Mouse (Mus musculus): ENCODE results near the gene Pgrmc1.

DNA sequence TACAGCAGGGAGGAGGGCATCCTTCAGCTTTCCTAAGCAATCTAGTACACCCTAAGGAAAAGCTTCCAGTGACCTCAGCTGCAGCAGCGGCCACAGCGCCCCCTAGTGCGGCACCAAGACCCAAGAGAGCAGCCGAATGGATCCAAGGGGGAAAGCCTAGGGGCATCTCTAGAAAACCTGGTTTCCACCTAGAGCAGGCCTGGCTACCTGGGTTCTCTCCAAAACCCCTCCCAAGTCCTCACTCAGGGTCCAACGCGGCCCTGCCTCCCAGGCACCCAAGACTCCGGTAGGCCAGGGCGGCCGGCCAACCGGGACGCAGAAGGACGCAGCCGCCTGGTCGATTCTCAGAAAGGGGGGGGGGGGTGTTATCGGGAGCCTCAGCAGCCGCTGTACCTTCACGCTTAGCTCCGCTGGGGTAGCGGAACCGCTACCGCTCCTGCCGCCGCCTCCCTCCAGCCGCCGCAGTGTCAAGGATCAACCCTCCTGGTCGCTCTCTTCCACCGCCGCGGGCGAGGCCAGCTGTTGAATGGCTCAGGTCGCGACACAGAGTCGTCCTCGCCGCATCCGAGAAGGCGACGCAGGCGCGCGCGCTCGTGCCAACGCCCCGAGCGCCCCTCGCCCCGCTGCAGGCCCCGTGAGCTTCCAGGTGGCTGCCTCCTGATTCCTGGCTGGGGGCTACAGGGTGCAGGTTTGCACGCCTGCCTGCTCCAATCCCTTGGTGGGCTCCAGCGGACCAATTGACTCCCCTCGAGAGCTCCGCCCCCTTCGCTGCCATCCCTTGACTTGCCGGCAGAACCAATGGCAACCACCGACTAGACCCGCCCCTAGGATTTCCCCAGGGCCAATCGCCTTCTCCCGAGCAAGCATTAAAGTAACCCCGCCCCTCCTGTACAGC lies 46.9 kb downstream of the Pgrmc1 start, which contains the start of gene Akap17b:
- TF ChIP-seq CTCF (IDR thresholded peaks at IDR 0.05; ENCODE audit: insufficient read depth, low read depth, low read length) (peak; percentile 70), POLR2A (IDR thresholded peaks at IDR 0.05; ENCODE audit: insufficient read depth, low read depth, low read length) (0 out of 2 replicates have a peak, but pooled peaks have one; percentile 37)
